Mouse (Mus musculus): Measurements from ENCODE around the gene Alkbh3. TPM values are rescaled to one million over a fixed set of nuclear protein-coding genes. Genes with fewer than 3 reads are reported as not detected.

Gene Alkbh3
- total and polyA plus RNA-seq, 3 experiments: 45.8 to 53.7 (median 51.6) TPM

GRCm38 (mm10) chr2:93955886-93956285 lies 54.7 kb downstream of the Alkbh3 start:
- no peak for DNase-seq

DNA sequence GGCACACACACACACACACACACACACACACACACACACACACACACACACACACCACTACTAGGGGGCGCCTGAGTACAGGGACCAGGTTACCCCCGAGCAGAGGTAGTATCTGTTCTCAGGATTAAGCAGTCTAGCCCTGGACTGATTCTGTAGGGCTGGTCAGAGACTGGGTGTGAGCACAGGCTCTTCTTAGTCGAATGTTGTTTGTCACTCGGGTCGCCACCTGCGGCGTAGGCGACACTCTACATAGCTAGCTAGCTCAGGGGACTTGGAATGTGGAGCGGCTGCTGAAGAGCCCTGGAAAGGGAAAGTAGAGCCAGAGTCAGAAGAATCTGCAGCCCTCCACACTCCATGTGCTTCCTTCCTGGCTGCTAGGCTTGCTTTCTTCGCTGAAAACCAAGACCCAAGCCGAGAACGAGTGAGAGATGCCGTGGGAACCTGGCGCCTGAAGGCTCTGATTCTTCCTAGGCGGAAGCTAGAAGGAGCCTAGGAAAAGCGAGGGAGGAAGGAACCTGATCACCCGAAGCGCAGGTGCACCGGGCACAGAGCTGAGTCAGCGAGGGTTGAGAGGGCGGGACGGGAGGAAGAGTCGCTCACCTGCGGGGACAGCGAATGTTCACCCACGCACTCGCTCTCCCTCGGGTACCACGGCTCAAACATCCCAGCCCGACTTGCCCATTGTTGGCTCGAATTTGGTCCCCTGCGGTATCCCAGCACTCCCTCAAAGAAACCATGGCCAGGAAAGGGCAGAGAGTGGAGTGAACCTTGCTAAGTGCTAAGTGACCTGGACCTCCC lies 55.6 kb downstream of the Alkbh3 start:
- DNase-seq: peak; percentile 15

DNA sequence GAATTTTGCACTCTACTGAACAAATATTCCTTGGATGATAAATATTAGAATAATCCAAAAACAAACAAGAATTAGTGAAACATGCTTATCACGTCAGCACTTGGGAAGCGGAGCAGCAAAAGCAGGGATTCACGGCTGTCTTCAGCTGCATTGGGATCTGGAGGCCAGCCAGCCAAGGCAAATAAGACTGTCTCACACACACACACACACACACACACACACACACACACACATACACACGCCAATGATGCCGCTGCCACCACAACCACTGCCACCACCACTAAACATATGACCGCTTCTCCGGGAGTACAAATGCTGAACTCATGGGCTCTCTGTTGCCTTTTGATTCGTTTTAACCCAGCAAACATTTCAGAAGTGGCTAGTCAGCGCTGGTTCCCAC lies 56.9 kb downstream of the Alkbh3 start:
- no peak for DNase-seq

- DNase-seq: no peak
Measured at GRCm38 (mm10) chr2:93946976-93947375, 63.6 kb downstream of the Alkbh3 start.

DNA sequence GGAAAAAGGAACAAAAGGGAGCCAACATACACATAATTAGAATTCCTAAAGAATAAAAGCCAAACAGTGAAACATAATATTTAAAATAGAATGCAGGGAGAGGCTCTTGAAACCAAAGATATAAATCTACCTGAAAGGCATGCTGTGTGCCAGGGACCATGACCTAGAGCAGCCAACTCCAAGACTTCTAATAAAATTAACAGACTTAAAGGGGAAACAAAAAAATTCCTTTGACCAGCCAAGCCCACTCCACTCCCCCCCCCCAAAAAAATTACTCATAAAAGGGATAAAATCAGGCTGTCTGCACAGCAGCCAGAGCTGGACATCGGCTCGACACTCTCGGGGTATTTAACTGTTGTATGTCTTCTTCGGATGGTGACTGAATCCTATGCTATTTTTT lies 65.8 kb downstream of the Alkbh3 start:
- DNase-seq: no peak

DNA sequence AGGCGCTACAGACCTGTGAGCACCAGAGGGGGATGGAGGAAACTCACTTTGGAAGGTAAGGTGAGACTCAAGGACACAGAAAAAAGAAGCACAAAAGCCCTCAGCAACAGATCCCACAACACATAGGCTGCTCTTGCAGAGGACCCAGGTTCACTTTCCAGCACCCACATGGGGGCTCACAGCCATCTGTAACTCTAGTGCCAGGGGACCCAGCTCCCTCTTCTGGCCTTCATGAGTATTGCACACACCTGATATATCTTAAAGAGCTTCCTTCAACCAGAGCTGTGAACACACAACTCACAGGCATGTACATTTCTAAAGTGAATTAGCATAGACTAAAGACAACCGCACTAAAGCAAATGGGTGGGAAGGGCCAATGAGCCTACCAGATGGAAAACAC lies 66.5 kb downstream of the Alkbh3 start:
- no peak for DNase-seq

- DNase-seq: no peak
Measured at GRCm38 (mm10) chr2:93941670-93942069, 68.9 kb downstream of the Alkbh3 start.

- no peak for DNase-seq
Measured at GRCm38 (mm10) chr2:93938534-93938933, 72.1 kb downstream of the Alkbh3 start.

Other genes with a start within 250 kb of the Alkbh3 start
- gene Ext2, start 188.2 kb downstream of the Alkbh3 start, total RNA-seq (2021): 10 to 100 TPM; 94.2 to 94.9 TPM
- 33.0 and 43.5 TPM in 2 replicates for gene Ext2, start 188.2 kb downstream of the Alkbh3 start, polyA plus RNA-seq (2012; rRNA removed)
- 1 to 10 TPM; 8.9 to 9.6 TPM for gene Accs, start 160.9 kb downstream of the Alkbh3 start, total RNA-seq (2021)
- 15.2 and 16.7 TPM in 2 replicates for gene Accs, start 160.9 kb downstream of the Alkbh3 start, polyA plus RNA-seq (2012; rRNA removed)
- 1 to 10 TPM in 1 of 2 experiments, under 1 TPM in 1; 0.43 to 1.6 TPM for gene Accsl, start 141.7 kb downstream of the Alkbh3 start, total RNA-seq (2021)
- gene Accsl, start 141.7 kb downstream of the Alkbh3 start, polyA plus RNA-seq (2012; rRNA removed): not detected in 2 replicates
- gene Gm13889, start 53.6 kb downstream of the Alkbh3 start, total RNA-seq (2021): 10 to 100 TPM; 38.1 to 50.3 TPM
- 62.0 and 80.6 TPM in 2 replicates for gene Gm13889, start 53.6 kb downstream of the Alkbh3 start, polyA plus RNA-seq (2012; rRNA removed)
- not detected for gene Gm27027, start 14.5 kb downstream of the Alkbh3 start, total RNA-seq (2021)
- gene Gm27027, start 14.5 kb downstream of the Alkbh3 start, polyA plus RNA-seq (2012; rRNA removed): not detected in 2 replicates
- 100 to 1,000 TPM; 224 to 227 TPM for gene Hsd17b12, start 147.2 kb upstream of the Alkbh3 start, total RNA-seq (2021)
- gene Hsd17b12, start 147.2 kb upstream of the Alkbh3 start, polyA plus RNA-seq (2012; rRNA removed): 89.5 and 97.8 TPM in 2 replicates

Measured in adrenal gland, adult 2 months (tissue).